Mouse (Mus musculus): Measurements from ENCODE around the gene Dusp5.

Dusp5 gene

DNA sequence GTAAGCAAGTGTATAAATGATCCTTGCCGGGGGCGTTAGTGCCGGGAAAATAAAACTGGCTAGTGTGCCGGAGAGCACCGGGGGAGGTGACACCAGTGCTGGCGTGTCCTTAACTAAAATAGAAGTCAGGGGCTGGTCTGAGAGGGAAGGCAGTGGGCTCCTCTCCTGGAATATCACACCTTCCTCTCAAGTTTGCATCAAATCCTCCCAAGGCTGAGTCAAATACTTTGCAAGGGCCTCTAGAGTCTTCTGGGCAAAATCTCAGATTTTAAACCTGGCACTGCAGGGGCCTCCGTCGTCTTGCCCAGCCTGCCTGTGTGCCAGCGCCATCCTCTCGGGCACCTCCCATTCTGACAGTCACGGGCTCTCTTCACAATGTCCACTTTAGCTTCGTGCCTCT lies 22.1 kb downstream of the Dusp5 start:
- DNase-seq, result no peak

DNA sequence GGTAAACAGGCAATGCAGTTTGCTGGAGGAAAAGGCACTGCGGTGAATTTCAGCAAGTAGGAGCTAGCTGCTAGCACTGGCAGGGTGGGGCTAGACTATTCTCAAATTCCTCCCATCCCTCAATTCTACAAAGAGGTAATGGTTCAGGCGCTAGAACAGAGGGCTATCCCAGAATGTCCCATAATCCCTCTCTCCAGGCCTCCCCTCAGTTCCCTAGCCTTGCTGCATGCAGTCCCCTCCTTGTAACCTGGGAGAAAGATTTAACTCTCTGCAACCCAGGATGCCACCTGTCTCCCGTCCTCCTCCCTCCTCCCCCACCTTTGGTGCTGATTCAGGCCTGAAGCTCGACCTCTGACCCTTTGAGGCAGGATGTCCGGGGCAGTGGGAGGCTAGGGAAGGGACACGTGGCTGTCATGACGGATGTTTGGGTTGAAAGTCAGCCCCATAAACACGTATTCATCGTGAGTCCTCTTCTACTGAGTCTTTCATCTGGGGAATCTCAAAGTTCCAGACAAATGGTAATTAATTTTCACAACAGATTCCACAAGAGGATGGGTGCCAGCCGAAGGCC lies 23.4 kb downstream of the Dusp5 start:
- peak in 1 of 2 experiments; percentile 24 for DNase-seq

DNA sequence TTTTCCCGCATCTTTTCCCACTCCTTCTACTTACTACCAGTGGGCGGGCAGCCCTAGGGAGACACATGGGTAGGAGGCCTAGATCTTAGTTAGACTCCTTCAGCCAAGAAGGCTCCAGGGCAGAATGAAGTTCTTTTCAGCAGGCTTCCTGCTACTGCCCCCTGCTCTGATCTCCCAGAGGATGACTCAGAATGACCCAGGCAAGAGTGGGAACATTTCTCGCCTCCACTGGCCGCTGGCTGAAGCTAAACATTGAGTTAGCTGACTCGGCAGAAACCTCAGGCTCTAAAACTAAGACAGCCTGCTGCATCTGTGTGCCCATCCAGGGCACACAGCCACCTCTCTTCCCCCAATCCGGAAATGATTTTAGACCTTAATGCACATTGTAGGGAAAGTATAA lies 23.9 kb downstream of the Dusp5 start:
- DNase-seq, result peak in 1 of 2 experiments; percentile 37

DNA sequence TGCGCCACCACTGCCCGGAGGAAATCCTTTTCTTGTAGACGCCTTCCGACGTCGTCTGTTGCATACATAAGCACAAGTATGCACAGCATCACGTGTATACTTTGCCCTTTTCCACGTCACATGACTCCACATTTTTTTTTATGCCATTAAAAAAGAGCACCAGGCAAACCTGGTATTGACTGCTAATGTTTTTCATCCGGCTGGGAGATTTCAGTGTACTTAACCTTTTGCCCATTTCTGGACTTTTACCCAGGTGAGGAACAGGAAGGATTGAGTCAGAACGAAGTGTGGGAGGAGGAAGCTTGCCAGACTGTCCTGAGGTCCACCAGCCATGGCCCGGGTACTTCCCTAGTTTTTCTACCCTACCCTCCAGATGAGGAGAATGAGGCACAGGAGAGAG lies 25.5 kb downstream of the Dusp5 start:
- DNase-seq, result no peak

DNA sequence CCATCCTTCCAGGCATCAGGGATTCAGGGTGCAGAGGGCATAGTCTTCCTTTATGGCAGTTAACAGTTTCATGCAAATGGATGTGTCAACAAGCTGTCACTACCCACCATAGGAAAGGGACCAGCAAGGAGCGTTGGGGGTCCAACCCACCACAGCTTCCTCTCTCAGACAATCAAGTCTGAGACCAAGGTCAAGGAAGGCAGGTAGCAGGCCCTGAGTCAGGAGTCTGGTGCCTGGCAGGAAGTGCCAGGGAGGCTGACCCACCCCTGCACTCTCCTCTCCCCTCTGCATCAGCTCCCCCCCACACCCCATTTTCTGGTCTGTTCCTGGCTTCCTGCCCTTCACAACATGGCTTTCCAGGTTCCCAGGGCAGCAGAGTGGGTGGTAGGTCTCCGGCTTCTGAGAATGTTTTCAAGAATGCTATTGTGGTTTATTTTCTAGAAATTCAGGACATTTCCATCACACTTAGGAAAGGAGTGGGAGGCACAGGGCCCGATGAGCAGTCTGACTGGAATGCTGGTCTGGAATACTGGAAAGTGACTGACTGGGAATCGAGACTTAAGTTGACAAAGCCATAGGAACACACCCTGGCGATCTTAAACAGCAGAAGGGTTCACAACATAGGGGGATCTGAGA lies 26.2 kb downstream of the Dusp5 start:
- no peak for DNase-seq

DNA sequence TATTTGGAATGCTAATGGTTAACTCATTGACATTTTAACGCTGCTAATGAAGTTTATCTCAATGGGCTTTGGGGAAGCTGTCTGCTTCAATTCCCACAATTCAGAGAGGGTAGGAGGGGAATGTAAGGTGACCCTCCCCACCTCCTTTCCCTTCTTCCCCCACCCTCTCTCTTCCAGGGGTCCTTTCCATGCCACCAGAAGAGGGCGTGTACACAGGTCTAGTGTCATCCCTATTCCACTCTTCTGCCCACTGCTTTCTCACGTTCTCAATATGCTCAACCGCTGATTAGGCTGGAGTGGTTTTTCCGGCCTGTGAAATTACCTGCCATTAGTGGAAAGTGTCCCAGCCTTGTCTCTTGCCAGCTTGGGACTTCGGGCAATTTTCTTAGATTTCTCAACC lies 27.9 kb downstream of the Dusp5 start:
- no peak for DNase-seq

DNA sequence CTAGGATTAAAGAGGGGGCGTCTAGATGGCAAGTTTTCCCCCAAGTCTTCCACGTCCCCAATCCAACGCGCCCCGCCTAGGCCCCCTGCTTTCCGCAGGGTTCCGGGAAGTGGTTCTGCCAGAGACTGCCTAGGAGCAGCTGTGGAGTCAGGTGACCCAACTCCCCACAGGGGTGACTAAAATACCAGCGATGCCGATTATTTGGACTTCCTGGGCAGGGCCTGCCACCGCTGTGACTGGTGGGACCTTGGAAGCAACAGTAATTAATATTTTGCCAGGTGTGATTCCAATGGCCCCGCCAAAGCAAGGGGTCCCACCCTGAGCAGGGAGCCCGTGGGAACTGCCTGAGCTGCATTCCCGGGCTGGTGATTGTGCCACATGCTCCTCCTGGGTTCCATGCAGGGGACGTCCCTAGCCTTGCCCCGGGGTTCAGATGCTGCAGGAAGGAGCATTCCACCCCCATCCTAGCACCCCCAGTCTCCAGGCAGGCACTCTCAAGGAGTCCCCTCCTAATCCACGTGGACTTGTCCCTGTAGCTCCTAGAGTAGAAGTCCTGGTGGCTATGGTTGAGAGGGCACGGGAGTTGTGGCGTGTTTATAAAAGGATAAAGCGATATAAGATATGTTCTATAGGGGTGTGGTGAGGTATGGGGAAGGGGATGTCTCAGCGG lies 28.5 kb downstream of the Dusp5 start:
- peak; percentile 39 to 60 for DNase-seq

DNA sequence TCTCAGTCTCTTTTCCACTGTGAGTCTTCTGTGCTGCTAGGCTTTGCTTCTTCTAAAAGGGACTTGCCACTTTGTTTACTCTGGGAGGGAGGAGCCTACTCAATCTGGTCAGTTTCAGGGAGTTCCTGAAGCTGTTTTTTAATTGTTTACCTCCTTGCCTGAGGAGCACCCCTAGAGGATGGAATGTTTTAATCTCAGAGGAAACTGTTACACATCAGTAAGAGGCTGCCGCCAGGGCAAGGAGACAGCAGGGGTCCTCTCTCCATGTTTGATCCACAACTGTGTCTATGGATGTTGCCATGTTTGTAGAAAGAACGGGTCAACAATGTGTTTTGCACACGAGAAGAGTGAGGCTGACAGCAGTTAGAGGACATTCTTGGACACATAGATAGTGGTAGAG lies 31.5 kb downstream of the Dusp5 start:
- DNase-seq, result no peak

DNA sequence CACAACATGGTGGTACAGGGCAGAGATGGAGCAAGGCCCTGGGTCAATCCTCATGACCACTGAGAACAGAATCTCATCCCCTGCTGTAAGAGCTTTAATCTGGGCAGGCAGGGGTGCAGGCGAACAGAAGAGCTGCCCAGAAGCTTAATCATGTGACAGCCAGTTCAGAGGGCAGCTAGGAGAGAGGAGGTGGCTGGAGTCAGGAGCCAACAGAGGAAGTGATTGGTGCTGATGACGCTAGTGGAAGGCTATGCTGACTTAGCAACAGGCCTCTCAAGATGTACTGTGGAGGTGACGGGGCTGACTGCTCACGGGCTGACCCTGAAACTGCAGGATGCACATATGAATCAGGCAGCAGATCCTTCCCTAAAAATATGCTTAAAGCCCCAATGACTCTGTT lies 35.3 kb downstream of the Dusp5 start:
- DNase-seq, result no peak

DNA sequence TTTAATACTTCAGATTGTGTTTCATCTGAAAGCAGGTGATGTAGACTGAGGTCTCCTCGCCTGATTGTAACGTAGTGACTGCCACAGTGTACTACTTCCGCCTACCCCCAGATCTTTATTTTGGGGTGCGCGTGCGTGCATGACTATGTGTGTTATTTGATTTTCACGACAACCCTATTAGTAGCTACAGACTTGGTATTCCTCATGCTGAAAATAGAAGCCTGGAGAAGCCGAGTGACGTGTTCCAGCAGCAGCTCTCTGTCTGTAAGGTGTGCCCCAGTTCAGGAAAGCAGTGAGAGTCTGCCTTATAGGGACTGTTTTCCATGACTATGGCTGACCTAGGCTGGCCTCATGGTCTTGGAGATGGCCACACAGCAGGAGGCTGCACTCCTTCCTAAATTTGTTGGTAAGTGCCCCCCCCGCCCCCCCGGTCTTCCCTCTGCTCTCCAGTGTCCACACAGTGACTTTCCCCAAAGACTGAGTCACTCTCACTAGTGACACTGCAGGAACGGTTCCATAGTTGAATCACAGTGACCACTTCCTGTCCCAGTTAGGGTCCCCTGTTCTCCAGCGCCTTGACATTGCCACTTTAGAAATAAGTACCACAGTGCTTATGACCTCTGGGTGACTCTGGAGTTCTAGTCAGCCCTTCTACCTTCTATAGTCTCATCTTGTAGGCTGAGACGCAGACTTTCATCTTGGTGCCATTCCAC lies 36.8 kb downstream of the Dusp5 start:
- no peak for DNase-seq

DNA sequence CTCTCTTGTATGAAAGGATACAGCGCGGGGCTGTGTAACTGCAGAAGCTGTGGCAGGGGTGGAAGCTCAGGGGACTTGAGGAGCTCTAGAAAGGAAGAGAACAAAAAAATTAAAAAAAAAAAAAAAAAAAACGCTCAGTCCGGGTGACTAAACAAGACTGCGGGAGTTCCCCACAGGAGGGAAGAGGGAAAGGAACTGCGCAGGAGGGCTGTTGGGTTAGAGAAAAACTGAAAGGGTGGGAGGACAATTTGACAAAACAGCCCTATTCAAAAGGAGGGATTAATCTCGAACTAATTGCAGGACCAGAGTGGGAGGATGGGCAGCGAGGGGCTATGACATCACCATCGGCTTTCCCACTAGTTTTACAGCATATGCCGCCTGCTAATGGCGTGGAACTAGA lies 39.0 kb downstream of the Dusp5 start:
- no peak for DNase-seq

DNA sequence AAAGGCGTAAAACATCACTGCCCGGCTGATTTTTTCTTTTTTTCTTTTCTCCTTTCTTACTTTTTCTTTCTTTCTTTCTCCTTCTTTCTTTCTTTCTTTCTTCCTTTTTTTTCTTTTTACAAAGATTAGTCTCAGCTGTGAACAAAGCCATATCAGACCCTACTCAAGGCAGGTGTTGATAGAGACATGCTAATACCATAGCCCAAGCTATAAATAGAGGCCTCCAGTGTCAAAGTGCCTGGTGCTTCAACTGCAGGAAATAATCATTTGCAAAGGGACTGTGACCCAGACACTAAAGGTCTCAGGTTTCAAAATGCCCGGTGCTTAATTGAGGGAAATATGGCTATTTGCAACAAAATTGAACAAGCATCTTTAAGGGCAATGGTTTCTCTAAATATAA lies 39.6 kb downstream of the Dusp5 start:
- no peak for DNase-seq

DNA sequence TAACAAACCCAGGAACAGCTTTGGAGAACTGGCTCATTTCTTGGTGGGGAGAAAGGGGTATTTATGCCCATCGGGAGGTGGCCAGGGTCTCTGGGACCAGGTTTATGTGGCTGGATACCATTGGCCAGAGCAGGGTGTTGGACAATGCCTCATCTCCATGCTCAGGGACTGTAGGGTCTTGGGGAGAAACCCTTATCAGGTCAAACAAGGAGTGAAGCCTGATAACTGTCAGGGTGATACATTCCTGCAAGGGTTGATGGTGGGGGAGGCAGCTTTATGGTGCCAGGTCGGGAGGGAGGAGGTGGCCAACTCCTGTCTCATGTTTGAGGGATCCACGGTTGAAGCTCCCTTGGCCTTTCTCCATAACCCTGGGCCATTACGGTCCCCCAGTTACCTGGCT lies 42.1 kb downstream of the Dusp5 start:
- DNase-seq, result no peak

DNA sequence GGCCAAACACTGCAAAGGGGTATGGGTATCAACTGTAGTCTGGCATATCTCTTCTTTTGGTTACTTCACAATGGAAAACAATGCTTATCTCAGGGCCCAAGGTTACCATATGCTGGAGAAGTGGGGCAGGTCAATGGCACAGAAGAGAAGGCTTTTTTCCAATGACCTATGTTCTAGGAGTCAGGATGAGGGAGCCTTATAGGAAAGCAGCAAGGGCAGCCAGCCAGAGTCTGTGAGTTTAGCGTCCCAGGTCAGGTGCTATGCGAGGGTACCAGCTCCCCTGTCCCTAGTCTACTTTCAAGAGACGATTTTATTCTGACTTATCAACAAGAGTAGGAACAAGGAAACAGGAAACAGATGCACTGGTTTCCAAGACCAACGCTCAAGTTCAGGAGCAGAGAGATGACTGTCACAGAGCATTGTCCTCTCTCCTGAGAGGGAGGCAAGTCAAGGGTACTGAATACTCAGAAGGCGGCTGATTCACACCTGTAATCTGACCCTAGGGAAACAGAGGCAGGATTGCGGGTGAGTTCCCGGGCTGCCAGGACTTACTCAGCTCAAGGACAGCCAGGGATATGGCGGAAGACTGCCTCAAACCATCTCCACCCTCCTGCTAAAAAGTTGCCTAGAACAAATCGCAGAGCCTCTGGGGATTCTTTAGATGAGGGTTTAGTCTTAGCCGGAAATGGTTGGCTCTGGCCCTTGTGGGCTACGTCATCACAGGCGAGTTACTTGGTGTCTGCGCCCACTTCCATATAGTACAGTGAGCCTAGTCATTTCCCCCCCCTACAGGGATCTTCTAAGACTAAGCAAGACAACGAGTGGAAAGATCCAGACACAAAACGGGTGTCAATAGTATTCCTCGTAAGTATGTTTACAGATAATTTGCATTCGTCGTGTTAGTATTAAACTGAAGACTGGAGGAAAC lies 42.9 kb downstream of the Dusp5 start:
- no peak for DNase-seq

DNA sequence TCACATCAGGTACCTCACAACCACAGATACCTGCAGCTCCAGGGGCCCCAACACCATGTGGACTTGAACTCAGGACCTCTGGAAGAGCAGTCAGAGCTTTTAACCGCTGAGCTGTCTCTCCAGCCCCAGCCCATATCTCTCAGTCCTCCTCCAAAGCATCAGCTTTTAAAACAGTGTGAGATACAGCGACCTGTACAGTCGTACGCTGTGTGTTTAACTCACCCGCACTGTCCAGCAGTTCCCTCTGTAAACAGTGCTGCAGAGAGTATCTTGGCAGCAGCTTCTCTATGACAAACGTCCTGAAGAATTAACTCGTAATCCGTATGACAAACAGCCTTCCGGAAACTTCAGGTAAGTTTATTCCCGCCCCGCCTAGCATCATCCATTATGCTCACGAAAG lies 43.7 kb downstream of the Dusp5 start:
- no peak for DNase-seq

DNA sequence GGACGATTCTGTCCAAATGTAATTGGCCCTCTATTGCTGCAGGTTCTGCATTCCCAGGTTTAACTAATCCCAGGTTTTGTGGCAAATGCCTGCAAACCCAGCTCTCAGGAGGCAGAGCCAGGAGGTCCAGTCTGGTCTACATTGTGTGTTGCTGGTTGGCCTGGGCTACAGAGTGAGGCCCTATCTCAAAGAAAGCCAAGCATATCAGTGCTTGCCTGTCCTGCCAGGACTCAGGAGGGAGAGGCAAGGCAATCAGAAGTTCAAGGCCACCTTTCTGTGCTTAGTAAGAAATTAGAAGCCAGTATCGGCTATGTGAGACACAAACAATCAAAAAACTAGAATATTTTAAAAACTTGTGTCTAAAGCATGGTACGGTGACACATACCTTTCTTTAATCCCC lies 44.2 kb downstream of the Dusp5 start:
- no peak for DNase-seq

DNA sequence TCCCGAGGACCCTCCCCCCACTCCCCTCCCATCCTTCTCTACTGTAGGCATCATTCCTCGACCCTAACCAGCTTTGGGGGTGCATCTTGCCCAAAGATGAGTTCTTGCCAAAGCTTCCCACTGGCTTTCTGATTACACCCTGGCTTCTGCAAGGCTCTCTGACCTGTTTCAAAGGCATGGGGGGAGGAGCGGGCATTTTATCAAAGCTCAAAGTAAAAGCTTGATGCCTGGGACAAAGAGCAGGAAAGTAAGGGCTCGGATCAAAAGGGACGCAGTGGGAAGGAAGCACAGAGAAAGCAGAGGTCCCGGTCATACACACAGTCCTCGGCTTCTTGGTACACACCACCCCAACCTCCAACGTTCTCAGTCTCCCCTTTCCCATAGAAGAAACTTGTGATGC lies 45.2 kb downstream of the Dusp5 start:
- DNase-seq, result no peak

DNA sequence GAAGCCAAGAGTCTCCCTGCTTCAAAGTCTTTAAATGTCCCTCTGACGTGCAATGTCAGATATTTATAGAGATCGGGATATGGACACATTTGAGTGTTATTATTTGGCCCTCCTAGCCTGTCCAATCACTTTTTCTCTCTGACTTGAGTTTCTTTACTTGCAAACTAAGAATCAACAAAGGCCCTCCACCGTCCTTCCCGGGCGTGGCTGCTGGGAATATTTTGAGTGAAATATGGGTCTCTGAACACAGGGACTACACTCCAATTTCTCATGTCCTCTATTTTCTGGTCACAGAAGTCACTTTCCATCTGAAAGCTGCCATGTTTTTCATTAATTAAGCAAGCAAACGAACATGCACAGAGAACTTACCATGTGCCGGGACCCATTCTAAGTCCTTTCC lies 45.6 kb downstream of the Dusp5 start:
- no peak for DNase-seq

DNA sequence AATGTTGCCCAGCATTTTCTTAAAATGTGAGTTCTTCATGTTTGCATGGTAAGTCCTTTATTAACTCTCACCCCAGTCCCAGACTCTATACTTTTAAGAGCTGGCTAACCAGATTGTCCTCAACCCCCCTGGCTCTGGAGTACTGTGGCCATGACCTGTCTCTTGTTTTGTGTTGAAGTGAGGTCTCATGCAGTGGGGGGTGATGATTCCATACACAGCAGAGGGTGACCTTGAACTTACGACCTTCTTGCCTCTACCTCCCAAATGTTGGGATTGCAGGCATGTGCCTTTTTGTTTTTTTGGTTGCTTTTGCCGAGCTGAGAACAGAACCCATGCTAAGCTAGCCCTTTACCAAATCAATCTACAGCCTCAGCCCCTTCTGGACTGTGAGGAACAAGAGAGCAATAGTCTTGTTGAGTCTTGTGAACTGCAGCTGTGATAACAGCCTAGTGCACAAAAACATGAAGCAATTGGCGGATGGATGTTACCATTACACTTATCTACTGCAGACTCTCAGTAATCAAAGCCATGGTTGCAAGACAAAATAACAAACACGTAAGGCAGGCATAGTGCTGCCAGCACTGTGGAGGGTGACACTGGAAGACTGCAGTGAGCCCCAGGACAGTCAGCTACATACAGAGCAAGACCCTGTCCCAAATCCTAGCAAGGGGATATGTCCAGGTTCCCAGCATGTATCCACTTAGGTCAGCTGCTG lies 46.5 kb downstream of the Dusp5 start:
- no peak for DNase-seq

DNA sequence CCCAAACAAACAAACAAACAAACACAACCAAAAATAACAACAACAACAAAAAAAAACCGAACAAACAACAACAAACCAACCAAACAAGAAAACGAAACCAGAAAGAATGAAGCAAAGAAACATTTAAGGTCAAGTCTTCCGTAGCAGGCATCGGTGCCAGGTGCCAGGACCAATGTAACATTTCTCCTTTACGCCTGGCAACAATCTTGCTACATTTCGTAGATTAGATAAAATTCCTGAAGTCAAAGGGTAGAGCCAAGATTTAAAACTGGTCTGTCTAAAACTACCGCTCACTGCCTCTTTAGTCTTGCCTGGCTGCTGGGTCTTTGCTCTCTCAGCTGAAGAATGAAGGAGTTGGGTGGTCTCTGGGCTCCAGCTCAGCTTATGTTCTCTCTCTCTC lies 47.2 kb downstream of the Dusp5 start:
- DNase-seq, result no peak

DNA sequence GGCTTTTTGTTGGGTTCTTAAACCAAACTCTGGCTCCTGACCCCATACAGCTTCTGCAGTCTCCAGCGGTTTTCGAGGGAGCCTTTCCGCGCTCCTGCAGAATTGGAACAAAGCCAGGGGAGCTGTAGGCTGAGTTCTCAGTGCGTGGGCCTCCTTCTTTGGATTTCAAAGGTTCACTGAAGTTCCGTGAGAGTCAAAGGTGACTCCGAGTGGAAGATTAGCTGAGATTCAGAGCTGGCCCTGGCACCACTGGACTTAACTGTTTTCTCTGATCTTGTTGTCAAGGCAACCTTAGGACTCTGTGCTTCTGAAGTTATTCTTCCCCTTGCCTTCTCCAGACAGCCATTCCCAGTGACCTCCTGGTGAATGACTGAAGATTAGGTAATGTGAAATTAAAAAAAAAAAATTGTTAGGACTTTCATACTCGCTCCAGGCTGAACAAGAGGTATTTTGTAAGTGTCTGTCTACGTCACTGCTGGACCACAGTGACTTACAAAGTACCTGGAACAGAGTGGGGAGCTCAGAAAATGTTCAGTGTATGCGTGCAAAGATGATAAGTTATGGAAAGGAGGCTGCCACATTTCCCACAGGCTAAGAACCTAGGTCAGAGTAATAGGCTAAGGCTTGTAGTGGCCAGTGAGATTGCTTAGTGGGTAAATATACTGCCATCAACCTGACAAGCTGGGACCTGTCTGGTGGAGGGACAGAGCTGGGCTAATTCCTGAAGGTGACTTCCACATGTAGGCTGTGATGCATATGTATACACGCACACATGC lies 48.3 kb downstream of the Dusp5 start:
- DNase-seq, result peak; percentile 31 to 54
